ENCODE assay signal across 28 mouse cellular contexts in the genomic region with DNA sequence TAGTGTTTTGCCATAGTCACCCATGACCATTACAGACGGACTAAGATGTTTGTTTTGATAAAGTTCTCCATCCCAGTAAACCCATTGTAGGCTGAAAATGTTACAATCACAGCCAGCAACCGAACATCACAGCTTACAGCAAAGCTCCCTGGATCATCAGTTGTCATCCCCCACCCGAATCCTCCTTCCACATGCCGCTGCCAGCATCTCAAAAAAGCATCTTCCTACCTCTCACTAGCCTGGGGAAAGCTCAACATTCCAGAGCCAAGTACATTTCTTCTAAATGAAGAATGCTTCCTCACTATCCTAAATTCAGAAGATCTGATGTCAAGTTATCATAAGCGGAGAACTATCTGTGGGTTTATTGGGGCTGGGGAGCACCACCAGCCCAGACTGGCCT. TPM values are rescaled to one million over a fixed set of nuclear protein-coding genes. Genes with fewer than 3 reads are reported as not detected.
DNase-seq lines count a peak whose midpoint lies in the region.
"Had no signal": no experiment of that assay in that cellular context is flagged by ENCODE, and none has a peak within 500 bp of the region (broad histone marks: within the 10 kb centered on the region; RNA-seq: fewer than 3 reads in every experiment).

No protein-coding gene starts in this region.

- H3K27ac ChIP-seq in heart, embryonic 10.5 days = no peak overlapping the region
- H3K27ac ChIP-seq: embryonic facial prominence, embryonic 10.5 days; embryonic facial prominence, embryonic 13.5 days; forebrain, embryonic 12.5 days; forebrain, embryonic 15.5 days; heart, embryonic 15.5 days; hindbrain, embryonic 10.5 days; hindbrain, embryonic 13.5 days had no signal

- no peaks in the 10 kb centered on the region for H3K9me3 ChIP-seq in heart, embryonic 10.5 days
- H3K9me3 ChIP-seq: embryonic facial prominence, embryonic 10.5 days; embryonic facial prominence, embryonic 13.5 days; forebrain, embryonic 12.5 days; forebrain, embryonic 15.5 days; heart, embryonic 12.5 days; heart, embryonic 15.5 days; hindbrain, embryonic 10.5 days; hindbrain, embryonic 13.5 days had no signal

- 88% methylated on average over 5 of the region's 5 CpGs for WGBS in heart, embryonic 10.5 days

- H3K4me3 ChIP-seq in heart, embryonic 10.5 days = no peak overlapping the region
- H3K4me3 ChIP-seq: embryonic facial prominence, embryonic 10.5 days; embryonic facial prominence, embryonic 13.5 days; erythroblast, embryonic 14.5 days; forebrain, embryonic 12.5 days; forebrain, embryonic 15.5 days; heart, embryonic 12.5 days; heart, embryonic 15.5 days; hindbrain, embryonic 10.5 days; hindbrain, embryonic 13.5 days had no signal

- H3K36me3 ChIP-seq in heart, embryonic 10.5 days = peaks cover 19% of the 10 kb centered on the region

- DNase-seq in heart, adult 11 months = peak; percentile 36
- DNase-seq in heart, embryonic 10.5 days (ENCODE audit: low spot score) = no peak
- DNase-seq in left cerebral cortex, postnatal 25 days (ENCODE audit: low spot score in 2 of 2) = peak; percentile 20 to 86
- no peak for DNase-seq in left cerebral cortex, adult 8-10 months (ENCODE audit: low spot score in 2 of 2)
- peak; percentile 31 for DNase-seq in right cerebral cortex, postnatal 25 days
- DNase-seq in right cerebral cortex, postnatal 4 days = no peak
- DNase-seq in telencephalon, adult 2 months (ENCODE audit: low read depth, low spot score) = peak; percentile 68
- DNase-seq in urinary bladder, adult 2 months (ENCODE audit: low spot score) = no peak
- DNase-seq: adrenal gland, adult 2 months; adrenal gland, postnatal 14 days; cerebellum, adult 11-12 months; cerebellum, adult 8-10 months; cerebellum, postnatal 10 days; cerebellum, postnatal 36 days; embryo, embryonic 11 days; gastrocnemius, postnatal 10 days; gastrocnemius, postnatal 36 days; heart, postnatal 10 days; heart, postnatal 36 days had no signal

- H3K27me3 ChIP-seq in heart, embryonic 10.5 days (ENCODE audit: insufficient read depth, poor library complexity, severe bottlenecking) = 0 out of 2 replicates have a peak, but pooled peaks cover 4% of the 10 kb centered on the region
- H3K27me3 ChIP-seq: embryonic facial prominence, embryonic 13.5 days; forebrain, embryonic 12.5 days; forebrain, embryonic 15.5 days; heart, embryonic 15.5 days; hindbrain, embryonic 13.5 days had no signal

- no peaks in the 10 kb centered on the region for H3K4me1 ChIP-seq in heart, embryonic 10.5 days
- H3K4me1 ChIP-seq: embryonic facial prominence, embryonic 10.5 days; embryonic facial prominence, embryonic 13.5 days; forebrain, embryonic 12.5 days; heart, embryonic 12.5 days; heart, embryonic 15.5 days; hindbrain, embryonic 10.5 days; hindbrain, embryonic 13.5 days had no signal

- intact Hi-C loops in left cerebral cortex, postnatal 25 days (cut with DNase I) = no loop called here

RNA-seq across cellular contexts. Expression of gene Cript, which starts 13.1 kb away (rescaled TPM):
- 113 and 115 TPM in 2 replicates for polyA plus RNA-seq in heart, embryonic 10.5 days (2016; fragmentation: Nextera tagmentation; extraction: Ambion mirVana)
- total RNA-seq in left cerebral cortex, postnatal 25 days (2021) = 10 to 100 TPM; 54.2 to 61.7 TPM
- 10 to 100 TPM; 54.1 to 75.8 (median 67.2) TPM for total RNA-seq in left cerebral cortex, adult 8-10 months (2022)
- 63.6 and 68.5 TPM in 2 replicates for polyA plus RNA-seq in urinary bladder, adult 2 months (2012; rRNA removed)

RNA-seq across cellular contexts. Expression of gene Pigf, which starts 13.3 kb away (rescaled TPM):
- polyA plus RNA-seq in heart, embryonic 10.5 days (2016; fragmentation: Nextera tagmentation; extraction: Ambion mirVana) = 25.5 and 32.2 TPM in 2 replicates
- 10 to 100 TPM; 16.5 to 19.1 TPM for total RNA-seq in left cerebral cortex, postnatal 25 days (2021)
- 10 to 100 TPM; 18.0 to 21.0 (median 20.5) TPM for total RNA-seq in left cerebral cortex, adult 8-10 months (2022)
- polyA plus RNA-seq in urinary bladder, adult 2 months (2012; rRNA removed) = 25.2 and 36.2 TPM in 2 replicates

Comparison
In these comparisons a context has a peak if more than half of its experiments do, and no peak if none do; other contexts are left out.
1. DNase-seq: peak in heart, adult 11 months (single experiment), left cerebral cortex, postnatal 25 days (2 of 2), right cerebral cortex, postnatal 25 days (single experiment) and telencephalon, adult 2 months (single experiment); none in heart, embryonic 10.5 days (single experiment), left cerebral cortex, adult 8-10 months (0 of 2), right cerebral cortex, postnatal 4 days (single experiment) and urinary bladder, adult 2 months (single experiment).